Mouse (Mus musculus) cerebellum, adult (tissue): ENCODE measurements around the gene Trabd.
A peak's percentile ranks its signal among the peaks of the same experiment; 100 is the strongest.

Source experiments
- ATAC-seq: cut with Nextera tagmentation; 2 replicates; pipeline ENCODE4 v1.9.2; 2017; ENCODE audit warnings: mild to moderate bottlenecking, moderate library complexity, mixed read lengths; ENCODE audit not compliant: insufficient number of reproducible peaks, low FRiP score, low TSS enrichment

Trabd gene

GRCm38 (mm10) chr15:89074613-89075477, at the start of gene Trabd:
TSS of gene Trabd (plus strand) at chr15:89075124.
- ATAC-seq: peak; percentile 5; the same call in 1 of the 2 replicates

GRCm38 (mm10) chr15:89044381-89044780, 30.5 kb upstream of the Trabd start:
- ATAC-seq: no peak

- ATAC-seq: no peak
Measured at GRCm38 (mm10) chr15:89046356-89046755, 28.6 kb upstream of the Trabd start.

- ATAC-seq: no peak
Measured at GRCm38 (mm10) chr15:89054666-89055065, 20.3 kb upstream of the Trabd start.

- no peak for ATAC-seq
Measured at GRCm38 (mm10) chr15:89058736-89059135, 16.2 kb upstream of the Trabd start.

GRCm38 (mm10) chr15:89059161-89059931, 15.6 kb upstream of the Trabd start, which contains the start of gene Panx2:
TSS of gene Panx2 (plus strand) at chr15:89059734.
- ATAC-seq: no peak

GRCm38 (mm10) chr15:89060032-89060681, 14.8 kb upstream of the Trabd start:
- ATAC-seq: no peak

- ATAC-seq: no peak
Measured at GRCm38 (mm10) chr15:89060811-89061460, 14.0 kb upstream of the Trabd start.

- ATAC-seq: no peak
Measured at GRCm38 (mm10) chr15:89061761-89062517, 13.0 kb upstream of the Trabd start.

GRCm38 (mm10) chr15:89062518-89062910, 12.4 kb upstream of the Trabd start:
- no peak for ATAC-seq

GRCm38 (mm10) chr15:89063001-89063400, 11.9 kb upstream of the Trabd start:
- no peak for ATAC-seq

- peak; percentile 17; the same call in 1 of the 2 replicates for ATAC-seq
Measured at GRCm38 (mm10) chr15:89063536-89063935, 11.4 kb upstream of the Trabd start.

- ATAC-seq: no peak
Measured at GRCm38 (mm10) chr15:89064891-89065290, 10.0 kb upstream of the Trabd start.

- no peak for ATAC-seq
Measured at GRCm38 (mm10) chr15:89067609-89068008, 7.3 kb upstream of the Trabd start.

- no peak for ATAC-seq
Measured at GRCm38 (mm10) chr15:89068226-89068625, 6.7 kb upstream of the Trabd start.

- ATAC-seq: no peak
Measured at GRCm38 (mm10) chr15:89069336-89069840, 5.5 kb upstream of the Trabd start.

GRCm38 (mm10) chr15:89070606-89071005, 4.3 kb upstream of the Trabd start:
- ATAC-seq: no peak

- no peak for ATAC-seq
Measured at GRCm38 (mm10) chr15:89073993-89074603, 826 bp upstream of the Trabd start.
